Mouse (Mus musculus) kidney, embryonic 15.5 days (tissue): ENCODE measurements around the gene Ephb1. TPM values are rescaled to one million over a fixed set of nuclear protein-coding genes. Genes with fewer than 3 reads are reported as not detected.

Experiments used
- ATAC-seq: fragments of 200-750 bp; cut with Nextera tagmentation; replicated peaks from 2 replicates; pipeline ENCODE4 v1.8.0; 2017; ENCODE audit warnings: moderate TSS enrichment; ENCODE audit not compliant: low FRiP score
- H3K27ac ChIP-seq: fragments of 300-500 bp; sonication (generic); 2 replicates; pipeline ENCODE4 v1.5.1; 2015; ENCODE audit warnings: mild to moderate bottlenecking, inconsistent platforms
- H3K27me3 ChIP-seq: fragments of 300-500 bp; sonication (generic); 2 replicates; pipeline ENCODE4 v1.6.1; 2015; ENCODE audit warnings: inconsistent platforms
- H3K36me3 ChIP-seq: fragments of 300-500 bp; sonication (generic); 2 replicates; pipeline ENCODE4 v1.6.1; 2015; ENCODE audit warnings: inconsistent platforms
- H3K4me1 ChIP-seq: fragments of 300-500 bp; sonication (generic); 2 replicates; pipeline ENCODE4 v1.6.1; 2015; ENCODE audit warnings: inconsistent platforms
- H3K4me2 ChIP-seq: fragments of 300-500 bp; sonication (generic); 2 replicates; pipeline ENCODE4 v1.6.1; 2015; ENCODE audit warnings: moderate library complexity, mild to moderate bottlenecking, inconsistent platforms
- H3K4me3 ChIP-seq: fragments of 300-500 bp; sonication (generic); replicated peaks from 2 replicates; pipeline ENCODE4 v1.5.1; 2015; ENCODE audit warnings: mild to moderate bottlenecking, inconsistent platforms
- H3K9ac ChIP-seq: fragments of 300-500 bp; sonication (generic); 2 replicates; pipeline ENCODE4 v1.6.1; 2015; ENCODE audit warnings: mild to moderate bottlenecking, inconsistent platforms
- H3K9me3 ChIP-seq: fragments of 300-500 bp; sonication (generic); replicated peaks from 2 replicates; pipeline ENCODE4 v1.6.1; 2016; ENCODE audit warnings: inconsistent platforms
- WGBS: fragments of 180-500 bp; shearing (Covaris S2); methylation state at CpG from one replicate; pipeline ENCODE4 v1.1.7; 2015; ENCODE audit warnings: mixed read lengths; 5-methylcytosine and 5-hydroxymethylcytosine counted together
- polyA plus RNA-seq: library from polyadenylated mRNA; unstranded; fragments of >200 nt; fragmentation: Nextera tagmentation; extraction: Ambion mirVana; gene quantifications from 2 replicates; pipeline ENCODE4 v1.2.1, GENCODE M21; 2015

Gene Ephb1
- polyA plus RNA-seq, 1 experiment from 2014 or later = 4.8 TPM

- H3K9ac ChIP-seq = no peak overlapping the region
- no peaks in the 10 kb centered on the region for H3K36me3 ChIP-seq
- ATAC-seq = no peak
- H3K4me3 ChIP-seq = no peak overlapping the region
- H3K27ac ChIP-seq = no peak overlapping the region
- H3K4me1 ChIP-seq = no peaks in the 10 kb centered on the region
- 78% methylated on average over 5 of the region's 5 CpGs for WGBS
- no peaks in the 10 kb centered on the region for H3K9me3 ChIP-seq
- H3K27me3 ChIP-seq = no peaks in the 10 kb centered on the region
- no peak overlapping the region for H3K4me2 ChIP-seq
Measured at GRCm38 (mm10) chr9:102297986-102298385, 56.5 kb downstream of the Ephb1 start.

DNA sequence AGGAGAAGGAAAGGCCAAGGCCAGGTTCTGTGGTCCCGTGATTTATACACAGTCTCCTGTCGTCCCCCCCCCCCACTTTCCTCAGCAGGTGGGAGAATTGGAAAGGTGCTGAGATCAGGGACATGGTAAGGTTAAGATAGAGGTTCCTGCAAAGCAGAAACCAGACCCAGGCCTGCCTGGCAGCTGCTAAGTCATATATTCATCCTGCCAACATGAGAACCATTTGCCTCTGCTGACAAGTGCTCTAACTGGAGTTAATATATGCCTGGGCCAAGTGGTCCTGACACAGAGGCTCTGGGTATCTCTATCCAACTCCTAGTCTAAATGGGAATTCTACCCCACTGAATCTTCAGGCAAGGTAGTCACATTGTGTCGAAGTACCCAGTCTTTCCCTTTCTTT is 57.3 kb downstream of the Ephb1 start:
- Histone ChIP-seq H3K4me3 (no peak overlapping the region), H3K9ac (no peak overlapping the region), H3K9me3 (no peaks in the 10 kb centered on the region), H3K36me3 (no peaks in the 10 kb centered on the region), H3K4me2 (no peak overlapping the region), H3K27ac (no peak overlapping the region), H3K4me1 (no peaks in the 10 kb centered on the region), H3K27me3 (no peaks in the 10 kb centered on the region)
- 81% methylated on average over 3 of the region's 3 CpGs for WGBS
- ATAC-seq = no peak

DNA sequence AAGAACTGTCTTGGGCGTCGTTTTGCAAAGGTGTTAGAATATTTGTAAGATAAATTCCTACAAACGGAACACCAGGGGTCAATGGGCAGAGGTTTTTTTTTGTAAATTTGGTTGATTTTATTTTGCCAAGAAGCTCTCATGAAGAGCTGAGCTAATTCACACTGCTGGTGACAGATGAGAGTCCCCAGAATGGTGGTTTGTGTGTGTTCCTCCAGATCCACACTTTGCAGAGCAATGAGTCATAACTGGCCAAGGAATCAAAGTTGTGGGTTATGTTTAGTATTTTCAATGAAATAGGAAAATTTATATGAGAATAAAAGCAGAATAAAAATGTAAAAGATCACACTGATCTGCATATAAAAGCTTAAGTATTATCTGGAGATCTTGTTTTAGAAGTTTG is 60.9 kb downstream of the Ephb1 start:
- 89% methylated on average over 3 of the region's 3 CpGs for WGBS

GRCm38 (mm10) chr9:102291230-102291629 is 63.3 kb downstream of the Ephb1 start:
- Histone ChIP-seq H3K27me3 (no peaks in the 10 kb centered on the region), H3K9me3 (no peaks in the 10 kb centered on the region), H3K4me2 (no peak overlapping the region), H3K36me3 (no peaks in the 10 kb centered on the region), H3K4me3 (no peak overlapping the region), H3K4me1 (no peaks in the 10 kb centered on the region), H3K27ac (no peak overlapping the region), H3K9ac (no peak overlapping the region)
- WGBS = 74% methylated on average over 3 of the region's 3 CpGs
- no peak for ATAC-seq

More for the DNA sequence above, 60.9 kb downstream of the Ephb1 start:
- no peaks in the 10 kb centered on the region for H3K36me3 ChIP-seq
- H3K4me1 ChIP-seq = no peaks in the 10 kb centered on the region
- no peaks in the 10 kb centered on the region for H3K9me3 ChIP-seq
- no peak overlapping the region for H3K4me3 ChIP-seq
- no peak overlapping the region for H3K4me2 ChIP-seq
- no peak overlapping the region for H3K27ac ChIP-seq
- H3K27me3 ChIP-seq = no peaks in the 10 kb centered on the region
- H3K9ac ChIP-seq = no peak overlapping the region
- no peak for ATAC-seq

DNA sequence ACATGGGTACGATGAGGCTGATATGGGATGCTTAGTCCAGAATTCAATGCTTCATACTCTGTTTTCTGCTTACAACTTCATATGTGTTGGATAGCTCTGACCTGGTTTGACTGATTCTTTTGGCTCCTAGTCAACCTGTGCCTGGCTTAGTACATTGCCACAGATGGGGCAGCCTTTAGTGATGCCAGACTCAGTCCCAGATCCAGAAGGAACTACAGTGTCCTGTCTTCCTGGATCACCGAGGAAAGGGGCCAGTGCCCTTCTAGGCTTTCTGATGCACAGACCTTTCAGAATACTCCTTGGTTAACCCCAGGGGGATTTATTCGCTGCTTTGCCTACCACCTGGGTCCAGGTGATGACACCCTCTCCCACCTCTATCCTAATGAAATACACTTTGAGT is 66.1 kb downstream of the Ephb1 start:
- no peak overlapping the region for H3K4me3 ChIP-seq
- no peak overlapping the region for H3K4me2 ChIP-seq
- ATAC-seq = no peak
- H3K4me1 ChIP-seq = no peaks in the 10 kb centered on the region
- H3K36me3 ChIP-seq = no peaks in the 10 kb centered on the region
- WGBS = 87% methylated on average over 3 of the region's 3 CpGs
- H3K27me3 ChIP-seq = no peaks in the 10 kb centered on the region
- 0 out of 2 replicates have a peak, but pooled peaks cover 5% of the 10 kb centered on the region for H3K9me3 ChIP-seq
- H3K9ac ChIP-seq = no peak overlapping the region
- H3K27ac ChIP-seq = no peak overlapping the region

DNA sequence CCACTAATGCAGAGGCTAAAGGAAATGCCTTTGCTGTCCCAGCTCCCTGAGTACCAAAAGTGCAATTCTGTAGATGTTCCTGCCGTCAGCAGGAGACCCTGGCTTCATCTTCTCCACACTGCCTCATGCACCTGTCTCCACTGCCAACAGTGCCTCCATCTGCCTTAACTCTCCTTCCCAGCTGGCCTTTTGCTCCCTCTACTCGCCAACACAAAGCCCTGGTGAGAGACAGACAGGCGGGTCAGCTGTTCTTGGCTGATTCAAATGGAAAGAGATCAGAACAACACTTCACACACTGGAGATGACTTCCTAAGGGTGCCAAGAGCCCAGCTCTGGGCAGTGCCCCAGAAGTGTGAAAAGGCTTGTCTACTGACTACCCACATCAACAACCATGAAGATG is 78.6 kb downstream of the Ephb1 start:
- Histone ChIP-seq H3K4me3 (no peak overlapping the region), H3K27me3 (peaks cover 3% of the 10 kb centered on the region; the same call in 1 of the 2 replicates), H3K9ac (no peak overlapping the region), H3K4me2 (no peak overlapping the region), H3K9me3 (no peaks in the 10 kb centered on the region), H3K4me1 (no peaks in the 10 kb centered on the region), H3K27ac (no peak overlapping the region), H3K36me3 (no peaks in the 10 kb centered on the region)
- ATAC-seq = no peak
- WGBS = 76% methylated on average over 3 of the region's 3 CpGs

DNA sequence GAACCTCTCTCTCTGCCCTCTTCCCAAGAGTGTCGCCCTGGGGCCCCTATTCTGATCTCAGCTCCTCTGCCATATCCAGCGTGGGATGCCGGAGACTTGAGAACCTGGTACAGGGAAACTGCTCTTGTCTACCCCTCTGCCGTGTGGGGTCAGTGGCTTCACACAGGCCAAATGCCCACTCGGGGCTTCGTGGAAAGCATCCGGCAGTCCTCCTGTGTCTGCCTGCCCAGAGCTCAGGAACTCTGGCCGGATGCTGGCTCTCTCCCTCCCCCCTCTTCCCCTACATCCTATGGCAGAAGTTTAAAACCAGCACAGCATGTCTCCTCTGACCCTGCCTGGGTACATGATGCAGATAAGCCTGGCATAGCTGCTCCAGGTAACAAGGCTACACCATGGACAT is 80.5 kb downstream of the Ephb1 start:
- WGBS = 62% methylated on average over 8 of the region's 8 CpGs
- H3K36me3 ChIP-seq = no peaks in the 10 kb centered on the region
- H3K9me3 ChIP-seq = no peaks in the 10 kb centered on the region
- no peak overlapping the region for H3K27ac ChIP-seq
- peaks cover 7% of the 10 kb centered on the region; the same call in 1 of the 2 replicates for H3K27me3 ChIP-seq
- ATAC-seq = no peak
- H3K4me2 ChIP-seq = no peak overlapping the region
- no peak overlapping the region for H3K9ac ChIP-seq
- H3K4me3 ChIP-seq = no peak overlapping the region
- no peaks in the 10 kb centered on the region for H3K4me1 ChIP-seq

GRCm38 (mm10) chr9:102273469-102273808 is 81.1 kb downstream of the Ephb1 start:
- Histone ChIP-seq H3K4me1 (peaks cover under 1% of the 10 kb centered on the region; the same call in 1 of the 2 replicates), H3K27ac (no peak overlapping the region), H3K4me3 (no peak overlapping the region), H3K27me3 (peaks cover 12% of the 10 kb centered on the region; the same call in 1 of the 2 replicates), H3K9ac (no peak overlapping the region), H3K36me3 (no peaks in the 10 kb centered on the region), H3K9me3 (no peaks in the 10 kb centered on the region), H3K4me2 (no peak overlapping the region)
- 74% methylated on average over 6 of the region's 6 CpGs for WGBS
- ATAC-seq = no peak

DNA sequence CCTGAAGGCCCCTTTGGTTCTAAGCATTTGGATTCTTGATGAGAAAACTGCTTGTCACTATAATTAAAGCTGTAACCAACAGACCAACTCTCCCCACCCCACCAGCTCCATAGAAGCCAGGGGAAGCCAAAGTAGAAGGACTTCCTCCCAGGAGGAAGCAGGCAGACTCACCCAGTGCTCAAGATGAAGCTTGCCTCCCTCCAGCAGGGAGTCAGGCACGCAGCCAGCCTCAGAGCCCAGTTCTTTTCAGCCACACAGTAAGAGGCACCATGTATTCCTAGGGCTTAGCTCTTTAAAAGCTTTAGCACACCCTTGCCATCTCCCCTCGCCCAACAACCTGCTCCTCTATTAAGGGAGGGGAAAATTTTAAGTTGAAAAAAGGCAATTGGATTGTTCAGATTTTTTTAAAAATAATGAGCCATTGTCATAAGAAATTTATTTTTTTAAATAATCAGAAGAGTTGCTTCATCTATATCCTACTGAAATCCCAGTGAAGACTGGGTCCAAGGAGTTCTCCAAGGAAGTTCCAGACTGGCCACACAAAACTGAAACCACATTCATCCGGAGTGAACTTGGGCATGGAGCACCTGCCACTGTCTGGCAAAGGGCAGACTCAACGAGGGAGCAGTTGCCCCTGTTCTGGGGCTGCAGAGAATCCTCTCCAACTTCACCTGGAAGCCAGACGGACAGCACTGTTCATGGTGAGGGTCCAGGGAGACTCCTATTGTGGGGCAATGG is 81.6 kb downstream of the Ephb1 start:
- Histone ChIP-seq H3K4me3 (no peak overlapping the region), H3K36me3 (no peaks in the 10 kb centered on the region), H3K9me3 (no peaks in the 10 kb centered on the region), H3K27ac (no peak overlapping the region), H3K27me3 (peaks cover 17% of the 10 kb centered on the region; the same call in 1 of the 2 replicates), H3K4me1 (peaks cover 5% of the 10 kb centered on the region), H3K9ac (no peak overlapping the region), H3K4me2 (no peak overlapping the region)
- no peak for ATAC-seq
- 70% methylated on average over 5 of the region's 5 CpGs for WGBS

- Histone ChIP-seq H3K4me3 (no peak overlapping the region), H3K9me3 (no peaks in the 10 kb centered on the region), H3K4me2 (no peak overlapping the region), H3K27me3 (peaks cover 20% of the 10 kb centered on the region), H3K36me3 (no peaks in the 10 kb centered on the region), H3K9ac (no peak overlapping the region), H3K27ac (no peak overlapping the region), H3K4me1 (peaks cover 16% of the 10 kb centered on the region)
- no peak for ATAC-seq
- 74% methylated on average over 5 of the region's 5 CpGs for WGBS
Measured at GRCm38 (mm10) chr9:102270496-102270895, 84.0 kb downstream of the Ephb1 start.

- H3K27ac ChIP-seq = no peak overlapping the region
- H3K9ac ChIP-seq = peak overlapping the region; percentile 17; the same call in 1 of the 2 replicates
- peak overlapping the region; percentile 70 for H3K4me2 ChIP-seq
- 1% methylated on average over 18 of the region's 18 CpGs for WGBS
- no peaks in the 10 kb centered on the region for H3K9me3 ChIP-seq
- no peaks in the 10 kb centered on the region for H3K36me3 ChIP-seq
- ATAC-seq = peak; percentile 63
- H3K4me3 ChIP-seq = peak overlapping the region; percentile 39
- peaks cover 31% of the 10 kb centered on the region for H3K27me3 ChIP-seq
- H3K4me1 ChIP-seq = peaks cover 24% of the 10 kb centered on the region
Measured at GRCm38 (mm10) chr9:102267311-102268027, 87.0 kb downstream of the Ephb1 start.

- no peak overlapping the region for H3K4me2 ChIP-seq
- no peak for ATAC-seq
- no peak overlapping the region for H3K27ac ChIP-seq
- no peak overlapping the region for H3K9ac ChIP-seq
- no peak overlapping the region for H3K4me3 ChIP-seq
- WGBS = 49% methylated on average over 7 of the region's 7 CpGs
- H3K4me1 ChIP-seq = peaks cover 34% of the 10 kb centered on the region
- peaks cover 40% of the 10 kb centered on the region for H3K27me3 ChIP-seq
- no peaks in the 10 kb centered on the region for H3K36me3 ChIP-seq
- H3K9me3 ChIP-seq = no peaks in the 10 kb centered on the region
Measured at GRCm38 (mm10) chr9:102263760-102264159, 90.7 kb downstream of the Ephb1 start.
